In the genomic region with DNA sequence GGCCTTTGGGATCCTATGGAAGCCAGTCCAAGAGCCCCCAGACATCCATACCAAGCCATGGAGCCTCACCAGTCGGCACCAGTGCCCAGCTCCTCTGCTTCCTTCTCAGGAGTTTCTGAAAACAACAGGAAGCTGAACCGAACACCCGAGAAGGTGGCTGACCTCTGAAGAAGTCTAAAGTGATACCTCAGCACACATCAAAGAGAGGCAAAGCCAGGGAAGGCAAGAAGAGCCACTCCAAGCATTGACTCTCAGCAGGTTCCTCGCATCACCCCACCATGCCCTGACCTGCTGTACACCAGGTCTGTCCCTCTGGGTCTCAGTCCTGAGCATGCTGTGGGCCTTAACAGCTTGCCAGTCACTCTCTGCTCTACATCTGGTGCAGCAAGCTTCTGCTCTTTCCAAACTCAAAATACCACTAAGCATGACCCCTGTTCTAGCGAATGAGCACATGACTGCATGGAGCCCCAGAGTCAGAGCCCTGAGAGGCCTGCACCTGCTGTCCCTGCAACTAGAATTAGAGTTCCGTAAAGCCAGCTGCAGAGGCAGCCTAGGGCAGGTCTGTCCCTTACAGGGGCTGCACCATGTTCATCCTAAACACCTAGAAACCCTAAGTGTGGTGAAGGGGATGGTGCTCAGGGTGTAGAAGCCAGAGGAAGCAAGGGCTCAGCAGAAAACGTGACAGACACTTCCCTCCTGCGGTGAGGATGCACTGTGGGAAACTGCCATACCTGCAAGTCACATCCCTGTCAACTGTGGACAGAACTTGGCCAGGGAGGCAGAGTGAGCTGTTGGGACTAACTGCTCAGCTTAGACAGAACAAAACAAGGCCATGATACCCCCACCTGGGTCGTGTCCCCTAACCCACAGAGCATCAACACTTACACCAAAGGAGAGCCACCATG, we compare ENCODE assay signal across 27 mouse cellular contexts. TPM values are rescaled to one million over a fixed set of nuclear protein-coding genes. Genes with fewer than 3 reads are reported as not detected.
DNase-seq lines count a peak whose midpoint lies in the region; ATAC-seq and TF ChIP-seq lines count a peak whose summit lies in the region.
"Had no signal": no experiment of that assay in that cellular context is flagged by ENCODE, and none has a peak within 500 bp of the region (broad histone marks: within the 10 kb centered on the region; RNA-seq: fewer than 3 reads in every experiment).

No protein-coding gene starts in this region.

- no peak overlapping the region for H3K9ac ChIP-seq in forebrain, embryonic 11.5 days (ENCODE audit: low read length)
- H3K9ac ChIP-seq in forebrain, postnatal 0 days, result no peak overlapping the region
- H3K9ac ChIP-seq: embryonic facial prominence, embryonic 12.5 days; forebrain, embryonic 12.5 days; hindbrain, embryonic 12.5 days; midbrain, embryonic 13.5 days; neural tube, embryonic 12.5 days had no signal

- WGBS in forebrain, embryonic 11.5 days, result 72% methylated on average over 9 of the region's 9 CpGs
- 71% methylated on average over 9 of the region's 9 CpGs for WGBS in forebrain, postnatal 0 days

- no peaks in the 10 kb centered on the region for H3K4me1 ChIP-seq in forebrain, embryonic 11.5 days (replicated peaks; ENCODE audit: control insufficient read depth, insufficient read depth, low read length)
- H3K4me1 ChIP-seq in forebrain, postnatal 0 days (ENCODE audit: insufficient read depth), result no peaks in the 10 kb centered on the region
- H3K4me1 ChIP-seq in megakaryocyte, embryonic 14.5 days, result peaks cover 68% of the 10 kb centered on the region
- H3K4me1 ChIP-seq: embryonic facial prominence, embryonic 12.5 days; forebrain, embryonic 12.5 days; hindbrain, embryonic 12.5 days; midbrain, embryonic 13.5 days; neural tube, embryonic 12.5 days had no signal

- no peak overlapping the region for H3K27ac ChIP-seq in forebrain, embryonic 11.5 days (ENCODE audit: low read depth, low read length)
- no peak overlapping the region for H3K27ac ChIP-seq in forebrain, postnatal 0 days (ENCODE audit: low read depth, low read length)
- H3K27ac ChIP-seq: embryonic facial prominence, embryonic 12.5 days; forebrain, embryonic 12.5 days; hindbrain, embryonic 12.5 days; midbrain, embryonic 13.5 days; neural tube, embryonic 12.5 days had no signal

- H3K4me3 ChIP-seq in forebrain, embryonic 11.5 days (ENCODE audit: low read depth, low read length), result no peak overlapping the region
- no peak overlapping the region for H3K4me3 ChIP-seq in forebrain, postnatal 0 days (ENCODE audit: low read depth, low read length)
- peak overlapping the region; percentile 13 for H3K4me3 ChIP-seq in megakaryocyte, embryonic 14.5 days (replicated peaks)
- H3K4me3 ChIP-seq: embryonic facial prominence, embryonic 12.5 days; forebrain, embryonic 12.5 days; hindbrain, embryonic 12.5 days; midbrain, embryonic 13.5 days; neural tube, embryonic 12.5 days had no signal

- no peak overlapping the region for H3K4me2 ChIP-seq in forebrain, embryonic 11.5 days (ENCODE audit: low read depth, low read length, severe bottlenecking)
- no peak overlapping the region for H3K4me2 ChIP-seq in forebrain, postnatal 0 days (ENCODE audit: low read depth)
- H3K4me2 ChIP-seq: embryonic facial prominence, embryonic 12.5 days; forebrain, embryonic 12.5 days; hindbrain, embryonic 12.5 days; midbrain, embryonic 13.5 days; neural tube, embryonic 12.5 days had no signal

- DNase-seq in forebrain, embryonic 11.5 days (ENCODE audit: low spot score), result peak; percentile 39
- no peak for DNase-seq in forebrain, postnatal 0 days
- DNase-seq in induced T-regulatory cell, adult 2 months (ENCODE audit: low read depth), result peak; percentile 68
- DNase-seq in thymus, postnatal 14 days, result peak; percentile 55
- no peak for DNase-seq in layer of hippocampus, postnatal 36 days
- no peak for DNase-seq in adrenal gland, postnatal 36 days
- DNase-seq: adrenal gland, postnatal 25 days; cerebellum, adult 11 months; cerebellum, postnatal 10 days; heart, postnatal 14 days; kidney, adult 18-20 months; lung, adult 18-20 months; lung, postnatal 14 days; retina, postnatal 1 day; right cerebral cortex, postnatal 25 days had no signal

- no peak for ATAC-seq in forebrain, embryonic 11.5 days (replicated peaks; ENCODE audit: low FRiP score)
- no peak for ATAC-seq in forebrain, postnatal 0 days
- ATAC-seq in megakaryocyte, adult 5-6 weeks (ENCODE audit: poor library complexity, severe bottlenecking), result no peak
- ATAC-seq: midbrain, embryonic 13.5 days had no signal

- no peaks in the 10 kb centered on the region for H3K9me3 ChIP-seq in forebrain, embryonic 11.5 days (ENCODE audit: control insufficient read depth, low read length)
- no peaks in the 10 kb centered on the region for H3K9me3 ChIP-seq in forebrain, postnatal 0 days (ENCODE audit: low read length)
- H3K9me3 ChIP-seq in megakaryocyte, embryonic 14.5 days, result no peaks in the 10 kb centered on the region
- H3K9me3 ChIP-seq: embryonic facial prominence, embryonic 12.5 days; forebrain, embryonic 12.5 days; hindbrain, embryonic 12.5 days; midbrain, embryonic 13.5 days; neural tube, embryonic 12.5 days had no signal

- H3K27me3 ChIP-seq in forebrain, embryonic 11.5 days (ENCODE audit: control insufficient read depth, insufficient read depth, low read length), result no peaks in the 10 kb centered on the region
- no peaks in the 10 kb centered on the region for H3K27me3 ChIP-seq in forebrain, postnatal 0 days (ENCODE audit: insufficient read depth, low read length)
- H3K27me3 ChIP-seq in megakaryocyte, embryonic 14.5 days (replicated peaks), result peaks cover 51% of the 10 kb centered on the region
- H3K27me3 ChIP-seq: embryonic facial prominence, embryonic 12.5 days; forebrain, embryonic 12.5 days; hindbrain, embryonic 12.5 days; midbrain, embryonic 13.5 days; neural tube, embryonic 12.5 days had no signal

- no peaks in the 10 kb centered on the region for H3K36me3 ChIP-seq in forebrain, embryonic 11.5 days (ENCODE audit: control insufficient read depth, insufficient read depth, low read length)
- no peaks in the 10 kb centered on the region for H3K36me3 ChIP-seq in forebrain, postnatal 0 days (ENCODE audit: insufficient read depth)
- H3K36me3 ChIP-seq in megakaryocyte, embryonic 14.5 days (replicated peaks; ENCODE audit: low read length), result peaks cover 25% of the 10 kb centered on the region
- H3K36me3 ChIP-seq: embryonic facial prominence, embryonic 12.5 days; forebrain, embryonic 12.5 days; hindbrain, embryonic 12.5 days; midbrain, embryonic 13.5 days; neural tube, embryonic 12.5 days had no signal

- no peak for TF ChIP-seq CTCF in forebrain, postnatal 0 days (IDR thresholded peaks at IDR 0.05; ENCODE audit: low read depth)

RNA-seq across cellular contexts. Expression of gene Gpr132, which starts 10.8 kb away (rescaled TPM):
- not detected in 2 replicates for polyA plus RNA-seq in forebrain, embryonic 11.5 days (2014; fragmentation: Nextera tagmentation; extraction: Ambion mirVana)
- 0.10 TPM in 1 of 2 replicates, not detected in the other for total RNA-seq in forebrain, postnatal 0 days (2014; rRNA removed)
- not detected in 2 replicates for polyA plus RNA-seq in forebrain, postnatal 0 days (2015; fragmentation: Nextera tagmentation; extraction: Ambion mirVana)
- polyA plus RNA-seq in megakaryocyte, embryonic 14.5 days (2012; ENCODE audit: insufficient read depth, low replicate concordance), result 1.2 TPM in 1 of 2 replicates, not detected in the other
- 20.0 and 25.8 TPM in 2 replicates for total RNA-seq in megakaryocyte, adult 5-6 weeks (2015)
- 7.6 and 10.7 TPM in 2 replicates for total RNA-seq in megakaryocyte, adult 5-6 weeks (2017)
- not detected for total RNA-seq in layer of hippocampus, postnatal 36 days (2021)
- under 1 TPM; 0.33 to 0.40 TPM for total RNA-seq in adrenal gland, postnatal 36 days (2021)
- total RNA-seq: layer of hippocampus, adult 18-20 months; left cerebral cortex, postnatal 10 days had no signal
- polyA plus RNA-seq: forebrain, embryonic 12.5 days; hindbrain, embryonic 12.5 days; limb, embryonic 11.5 days; midbrain, embryonic 13.5 days; neural tube, embryonic 12.5 days had no signal

RNA-seq across cellular contexts. Expression of gene Cdca4, which starts 28.1 kb away (rescaled TPM):
- 170 and 180 TPM in 2 replicates for polyA plus RNA-seq in forebrain, embryonic 11.5 days (2014; fragmentation: Nextera tagmentation; extraction: Ambion mirVana)
- 28.8 and 31.3 TPM in 2 replicates for total RNA-seq in forebrain, postnatal 0 days (2014; rRNA removed)
- polyA plus RNA-seq in forebrain, postnatal 0 days (2015; fragmentation: Nextera tagmentation; extraction: Ambion mirVana), result 29.7 and 33.0 TPM in 2 replicates
- polyA plus RNA-seq in megakaryocyte, embryonic 14.5 days (2012; ENCODE audit: insufficient read depth, low replicate concordance), result 3.2 and 11.7 TPM in 2 replicates
- 62.0 and 67.7 TPM in 2 replicates for total RNA-seq in megakaryocyte, adult 5-6 weeks (2015)
- total RNA-seq in megakaryocyte, adult 5-6 weeks (2017), result 48.9 and 57.9 TPM in 2 replicates
- 1 to 10 TPM; 7.8 to 8.1 TPM for total RNA-seq in layer of hippocampus, postnatal 36 days (2021)
- total RNA-seq in adrenal gland, postnatal 36 days (2021), result 10 to 100 TPM; 14.7 to 19.5 TPM

RNA-seq across cellular contexts. Expression of gene Clba1, which starts 48.5 kb away (rescaled TPM):
- polyA plus RNA-seq in forebrain, embryonic 11.5 days (2014; fragmentation: Nextera tagmentation; extraction: Ambion mirVana), result 12.5 and 15.3 TPM in 2 replicates
- 17.6 and 19.5 TPM in 2 replicates for total RNA-seq in forebrain, postnatal 0 days (2014; rRNA removed)
- 23.5 and 26.1 TPM in 2 replicates for polyA plus RNA-seq in forebrain, postnatal 0 days (2015; fragmentation: Nextera tagmentation; extraction: Ambion mirVana)
- polyA plus RNA-seq in megakaryocyte, embryonic 14.5 days (2012; ENCODE audit: insufficient read depth, low replicate concordance), result 8.2 and 25.4 TPM in 2 replicates
- 0.16 and 0.32 TPM in 2 replicates for total RNA-seq in megakaryocyte, adult 5-6 weeks (2015)
- 0.40 and 0.69 TPM in 2 replicates for total RNA-seq in megakaryocyte, adult 5-6 weeks (2017)
- 10 to 100 TPM; 12.3 to 12.4 TPM for total RNA-seq in layer of hippocampus, postnatal 36 days (2021)
- total RNA-seq in adrenal gland, postnatal 36 days (2021), result 10 to 100 TPM; 10.0 to 12.0 TPM
- total RNA-seq: monocyte, adult 5-6 weeks had no signal

RNA-seq across cellular contexts. Expression of gene Ahnak2, which starts 54.8 kb away (rescaled TPM):
- 0.08 and 0.16 TPM in 2 replicates for polyA plus RNA-seq in forebrain, embryonic 11.5 days (2014; fragmentation: Nextera tagmentation; extraction: Ambion mirVana)
- total RNA-seq in forebrain, postnatal 0 days (2014; rRNA removed), result 2.5 and 3.0 TPM in 2 replicates
- polyA plus RNA-seq in forebrain, postnatal 0 days (2015; fragmentation: Nextera tagmentation; extraction: Ambion mirVana), result 0.88 and 1.3 TPM in 2 replicates
- polyA plus RNA-seq in megakaryocyte, embryonic 14.5 days (2012; ENCODE audit: insufficient read depth, low replicate concordance), result 3.3 TPM in 1 of 2 replicates, not detected in the other
- not detected in 2 replicates for total RNA-seq in megakaryocyte, adult 5-6 weeks (2015)
- total RNA-seq in megakaryocyte, adult 5-6 weeks (2017), result 0.04 and 0.15 TPM in 2 replicates
- 1 to 10 TPM; 2.8 to 2.9 TPM for total RNA-seq in layer of hippocampus, postnatal 36 days (2021)
- total RNA-seq in adrenal gland, postnatal 36 days (2021), result 1 to 10 TPM; 7.5 to 7.7 TPM
- total RNA-seq: megakaryocyte progenitor cell, adult 5-6 weeks had no signal

Comparison
In these comparisons a context has a peak if more than half of its experiments do, and no peak if none do; other contexts are left out.
1. DNase-seq: peak in forebrain, embryonic 11.5 days (single experiment), induced T-regulatory cell, adult 2 months (single experiment) and thymus, postnatal 14 days (single experiment); none in forebrain, postnatal 0 days (single experiment), layer of hippocampus, postnatal 36 days (0 of 2) and adrenal gland, postnatal 36 days (0 of 2).
2. RNA of gene Clba1, which starts 48.5 kb away (total RNA-seq): 17.6 to 19.5 TPM in forebrain, postnatal 0 days, 12.3 to 12.4 TPM in layer of hippocampus, postnatal 36 days and 10.0 to 12.0 TPM in adrenal gland, postnatal 36 days; 0.16 to 0.69 TPM in megakaryocyte, adult 5-6 weeks; every median in the first group is over 4 times any median in the second.